Mouse (Mus musculus) Patski (cell line): Measurements from ENCODE around the gene Garem2. TPM values are rescaled to one million over a fixed set of nuclear protein-coding genes. Genes with fewer than 3 reads are reported as not detected.
A peak's percentile ranks its signal among the peaks of the same experiment; 100 is the strongest.
"Not testable (repeated sequence)": the region's sequence is repeated elsewhere in the genome, so short reads cannot be mapped to it uniquely, and the experiment has no call there.

Experiments
- ATAC-seq: fragments of 100-300 bp; one replicate; pipeline ENCODE4 v1.8.0; 2021
- CTCF ChIA-PET: fragments of 350-600 bp; sonication (Branson Sonifier 250); formaldehyde crosslinking; loops from one replicate; lab custom pipeline; 2022; ENCODE audit warnings: inconsistent platforms; lab: Charles Lee
- POLR2A ChIA-PET: fragments of 350-600 bp; sonication (Branson Sonifier 250); formaldehyde crosslinking; loops from one replicate; lab custom pipeline; 2022; ENCODE audit warnings: antibody characterized with exemption, inconsistent platforms; lab: Charles Lee
- DNase-seq: peaks from one replicate; pipeline ENCODE4 v3.0.0-alpha.2; 2011; ENCODE audit warnings: low read depth, low spot score
- H3K27me3 ChIP-seq: fragments of 371-371 bp; one replicate; pipeline ENCODE4 v1.5.1; 2021
- CTCF ChIP-seq: fragments of 100-300 bp; IDR thresholded peaks from one replicate; pipeline ENCODE4 v1.5.1; 2021
- in situ Hi-C: fragments of 300-500 bp; cut with MboI; formaldehyde crosslinking; loops from 3 replicates; pipeline ENCODE4 v1.11.1; 2018; ENCODE audit warnings: low pct_unique_long_range_greater_than_20kb, mixed read lengths
- polyA plus RNA-seq: library from polyadenylated mRNA; unstranded; gene quantifications from one replicate; pipeline ENCODE4 v1.2.3, GENCODE M21; 2021

Gene Garem2
- polyA plus RNA-seq, result 0.10 TPM

GRCm38 (mm10) chr5:30104841-30105667 is at the start of gene Garem2:
Gene Garem2 (plus strand): TSS chr5:30105161.
- ATAC-seq (no peak), DNase-seq (no peak)
- in situ Hi-C loops, result no loop called here
- TF ChIP-seq CTCF, result no peak
- CTCF ChIA-PET, result interaction anchor here (1.0 kb wide), 1 partner anchor 56 kb away, joined by 3 read pairs; no protein-coding TSS in a partner anchor
- POLR2A ChIA-PET, result no interaction called here
- peaks cover 13% of the 10 kb centered on the region for H3K27me3 ChIP-seq

GRCm38 (mm10) chr5:30058216-30058731 is 46.7 kb upstream of the Garem2 start:
- no peaks in the 10 kb centered on the region for H3K27me3 ChIP-seq
- CTCF ChIA-PET, result interaction anchor here (1.1 kb wide), 1 partner anchor 15 kb away, joined by 3 read pairs; no protein-coding TSS in a partner anchor
- no peak for ATAC-seq
- in situ Hi-C loops, result no loop called here
- TF ChIP-seq CTCF, result no peak
- DNase-seq, result no peak
- POLR2A ChIA-PET, result no interaction called here

- ATAC-seq, in situ Hi-C loops, H3K27me3 ChIP-seq, DNase-seq, CTCF ChIA-PET, POLR2A ChIA-PET: not testable (repeated sequence)
These were observed 45.4 kb upstream of the Garem2 start for GRCm38 (mm10) chr5:30059607-30060006.

- TF ChIP-seq CTCF, result no peak
- H3K27me3 ChIP-seq, result no peaks in the 10 kb centered on the region
- no peak for ATAC-seq
- in situ Hi-C loops, result no loop called here
- DNase-seq, result no peak
- CTCF ChIA-PET, result no interaction called here
- POLR2A ChIA-PET, result no interaction called here
These were observed 37.2 kb upstream of the Garem2 start for GRCm38 (mm10) chr5:30067726-30068125.

- ChIA-PET CTCF (interaction anchor here (0.8 to 1.4 kb wide), 3 partner anchors 25 to 60 kb away, joined by 3 to 4 read pairs (median 3); no protein-coding TSS in a partner anchor), POLR2A (interaction anchor here (0.6 kb wide), 1 partner anchor 109 kb away, joined by 4 read pairs; no protein-coding TSS in a partner anchor)
- no peak for DNase-seq
- H3K27me3 ChIP-seq, result no peaks in the 10 kb centered on the region
- no peak for ATAC-seq
- TF ChIP-seq CTCF, result no peak
- in situ Hi-C loops, result no loop called here
These were observed 33.3 kb upstream of the Garem2 start for GRCm38 (mm10) chr5:30071677-30072076.

GRCm38 (mm10) chr5:30072377-30072776 is 32.6 kb upstream of the Garem2 start:
- ATAC-seq (no peak), DNase-seq (no peak)
- H3K27me3 ChIP-seq, result no peaks in the 10 kb centered on the region
- POLR2A ChIA-PET, result interaction anchor here (0.6 kb wide), 1 partner anchor 109 kb away, joined by 4 read pairs; no protein-coding TSS in a partner anchor
- in situ Hi-C loops, result no loop called here
- no peak for TF ChIP-seq CTCF
- CTCF ChIA-PET, result interaction anchor here (0.8 to 1.4 kb wide), 3 partner anchors 26 to 61 kb away, joined by 3 to 4 read pairs (median 3); no protein-coding TSS in a partner anchor

GRCm38 (mm10) chr5:30072825-30073821 is 31.8 kb upstream of the Garem2 start, which contains the start of gene Tyms:
Gene Tyms (minus strand): TSS chr5:30073617.
- TF ChIP-seq CTCF, result no peak
- in situ Hi-C loops, result no loop called here
- H3K27me3 ChIP-seq, result no peaks in the 10 kb centered on the region
- ATAC-seq (peak; percentile 97), DNase-seq (no peak)
- ChIA-PET POLR2A (interaction anchor here (0.9 kb wide), 1 partner anchor 248 kb away, joined by 3 read pairs; no protein-coding TSS in a partner anchor), CTCF (interaction anchor here (1.1 to 1.4 kb wide), 3 partner anchors 58 to 248 kb away, joined by 3 to 4 read pairs (median 3); no protein-coding TSS in a partner anchor)

- TF ChIP-seq CTCF, result no peak
- in situ Hi-C loops, result loop anchor here (25.0 kb wide), 1 partner anchor 705 kb away; the partner anchor contains the start of gene Lmbr1
- ATAC-seq (no peak), DNase-seq (no peak)
- H3K27me3 ChIP-seq, result no peaks in the 10 kb centered on the region
- ChIA-PET POLR2A (no interaction called here), CTCF (no interaction called here)
These were observed 12.3 kb upstream of the Garem2 start for GRCm38 (mm10) chr5:30092701-30093100.

GRCm38 (mm10) chr5:30094399-30094798 is 10.6 kb upstream of the Garem2 start:
- in situ Hi-C loops, result loop anchor here (25.0 kb wide), 1 partner anchor 707 kb away; the partner anchor contains the start of gene Lmbr1
- DNase-seq, result no peak
- ChIA-PET CTCF (interaction anchor here (2.6 kb wide), 1 partner anchor 270 kb away, joined by 7 read pairs; no protein-coding TSS in a partner anchor), POLR2A (no interaction called here)
- no peaks in the 10 kb centered on the region for H3K27me3 ChIP-seq
- ATAC-seq, result no peak
- TF ChIP-seq CTCF, result no peak

GRCm38 (mm10) chr5:30095731-30096130 is 9.2 kb upstream of the Garem2 start:
- in situ Hi-C loops, result loop anchor here (25.0 kb wide), 1 partner anchor 708 kb away; the partner anchor contains the start of gene Lmbr1
- TF ChIP-seq CTCF, result no peak
- no peak for ATAC-seq
- ChIA-PET POLR2A (no interaction called here), CTCF (interaction anchor here (2.6 kb wide), 1 partner anchor 271 kb away, joined by 7 read pairs; no protein-coding TSS in a partner anchor)
- no peak for DNase-seq
- H3K27me3 ChIP-seq, result no peaks in the 10 kb centered on the region
